Mouse (Mus musculus): ENCODE data around the gene Fam241b. TPM values are rescaled to one million over a fixed set of nuclear protein-coding genes. Genes with fewer than 3 reads are reported as not detected.

Fam241b gene
- 48.4 and 56.5 TPM in 2 replicates for polyA plus RNA-seq (2016; fragmentation: Nextera tagmentation; extraction: Ambion mirVana)

GRCm38 (mm10) chr10:62143820-62144219 is at the start of gene Fam241b:
TSS of gene Fam241b (minus strand) at chr10:62143920.
- H3K4me1 ChIP-seq: peaks cover 18% of the 10 kb centered on the region; the same call in 1 of the 2 replicates
- no peak within 1 kb of the TSS for H3K9ac ChIP-seq
- H3K4me3 ChIP-seq: no peak within 1 kb of the TSS
- WGBS: 64% methylated on average over 8 of the region's 8 CpGs
- no peaks in the 10 kb centered on the region for H3K9me3 ChIP-seq
- H3K4me2 ChIP-seq (replicated peaks): no peak within 1 kb of the TSS
- H3K27me3 ChIP-seq (replicated peaks): peaks cover 75% of the 10 kb centered on the region
- no peak within 1 kb of the TSS for H3K27ac ChIP-seq
- ATAC-seq (ENCODE audit: low FRiP score, low read depth): no peak
- no peaks in the 10 kb centered on the region for H3K36me3 ChIP-seq

DNA sequence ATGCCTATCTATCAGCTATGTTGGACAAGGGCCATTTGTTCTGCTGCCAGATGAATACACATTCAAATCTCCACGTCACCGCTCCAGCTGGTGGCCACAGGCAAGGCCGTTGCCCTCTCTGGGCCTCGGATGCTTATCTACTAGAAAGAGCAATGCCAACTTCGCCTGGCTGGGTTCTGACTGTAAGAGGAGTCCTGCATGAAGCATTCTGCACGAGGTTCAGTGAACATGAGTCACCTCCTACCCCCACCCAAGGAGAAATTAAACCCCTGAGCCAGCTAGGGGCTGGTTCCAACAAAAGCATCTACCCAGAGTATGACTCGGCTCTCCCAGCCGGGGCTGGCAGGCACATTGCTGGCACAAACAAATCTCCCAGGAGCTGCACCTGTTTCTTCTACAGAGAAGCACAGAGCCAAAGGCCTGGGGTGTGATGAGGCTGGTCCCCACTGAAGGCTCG is 49.0 kb upstream of the Fam241b start:
- H3K4me3 ChIP-seq: no peak overlapping the region
- 73% methylated on average over 9 of the region's 9 CpGs for WGBS
- H3K27ac ChIP-seq: no peak overlapping the region
- peaks cover 6% of the 10 kb centered on the region; the same call in 1 of the 2 replicates for H3K4me1 ChIP-seq
- no peaks in the 10 kb centered on the region for H3K9me3 ChIP-seq
- ATAC-seq (ENCODE audit: low FRiP score, low read depth): no peak
- no peak overlapping the region for H3K9ac ChIP-seq
- no peaks in the 10 kb centered on the region; the same call in none of the 2 replicates for H3K27me3 ChIP-seq (replicated peaks)
- H3K4me2 ChIP-seq (replicated peaks): no peak overlapping the region
- H3K36me3 ChIP-seq: no peaks in the 10 kb centered on the region

- no peaks in the 10 kb centered on the region for H3K9me3 ChIP-seq
- 90% methylated on average over 7 of the region's 7 CpGs for WGBS
- H3K4me1 ChIP-seq: peaks cover 6% of the 10 kb centered on the region; the same call in 1 of the 2 replicates
- H3K27ac ChIP-seq: no peak overlapping the region
- no peak overlapping the region for H3K4me3 ChIP-seq
- no peak overlapping the region for H3K4me2 ChIP-seq (replicated peaks)
- ATAC-seq (ENCODE audit: low FRiP score, low read depth): no peak
- H3K36me3 ChIP-seq: no peaks in the 10 kb centered on the region
- H3K9ac ChIP-seq: no peak overlapping the region
- H3K27me3 ChIP-seq (replicated peaks): peaks cover 4% of the 10 kb centered on the region
Observed at GRCm38 (mm10) chr10:62190821-62191220, 47.1 kb upstream of the Fam241b start.

- ATAC-seq (ENCODE audit: low FRiP score, low read depth): no peak
- H3K27ac ChIP-seq: no peak overlapping the region
- WGBS: 83% methylated on average over 4 of the region's 4 CpGs
Observed at GRCm38 (mm10) chr10:62189910-62190309, 46.2 kb upstream of the Fam241b start.

DNA sequence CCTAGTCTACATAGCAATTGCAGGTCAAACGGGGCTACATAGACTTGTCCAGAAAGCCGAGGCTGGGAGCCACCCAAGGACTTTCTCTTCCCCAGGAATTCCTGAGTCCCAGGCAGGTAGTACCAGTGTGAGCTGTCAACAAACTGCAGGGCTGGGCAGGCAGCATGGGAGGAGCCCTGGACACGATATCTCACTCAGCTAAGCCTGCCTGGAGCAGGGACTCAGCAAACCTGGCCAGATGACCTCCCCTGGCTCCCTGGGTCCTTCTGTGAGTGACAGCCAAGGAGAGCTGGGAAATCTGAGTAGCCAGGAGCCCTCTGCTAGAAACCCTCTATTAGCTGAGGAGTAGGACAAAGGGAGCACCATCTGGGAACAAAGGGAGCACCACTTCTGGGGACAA is 45.6 kb upstream of the Fam241b start:
- no peak for ATAC-seq (ENCODE audit: low FRiP score, low read depth)
- no peak overlapping the region for H3K27ac ChIP-seq
- H3K27me3 ChIP-seq (replicated peaks): peaks cover 4% of the 10 kb centered on the region
- no peak overlapping the region for H3K9ac ChIP-seq
- no peaks in the 10 kb centered on the region for H3K36me3 ChIP-seq
- no peaks in the 10 kb centered on the region for H3K9me3 ChIP-seq
- 69% methylated on average over 3 of the region's 3 CpGs for WGBS
- H3K4me3 ChIP-seq: no peak overlapping the region
- H3K4me2 ChIP-seq (replicated peaks): no peak overlapping the region
- no peaks in the 10 kb centered on the region for H3K4me1 ChIP-seq

More at GRCm38 (mm10) chr10:62189910-62190309, 46.2 kb upstream of the Fam241b start:
- Histone ChIP-seq H3K27me3 (replicated peaks) (peaks cover 4% of the 10 kb centered on the region), H3K4me3 (no peak overlapping the region), H3K36me3 (no peaks in the 10 kb centered on the region), H3K9ac (no peak overlapping the region), H3K4me1 (no peaks in the 10 kb centered on the region), H3K4me2 (replicated peaks) (no peak overlapping the region), H3K9me3 (no peaks in the 10 kb centered on the region)

GRCm38 (mm10) chr10:62186882-62187281 is 43.2 kb upstream of the Fam241b start:
- ATAC-seq (ENCODE audit: low FRiP score, low read depth): peak; percentile 60; the same call in 1 of the 2 replicates
- no peaks in the 10 kb centered on the region for H3K36me3 ChIP-seq
- no peaks in the 10 kb centered on the region for H3K4me1 ChIP-seq
- H3K9me3 ChIP-seq: no peaks in the 10 kb centered on the region
- H3K27ac ChIP-seq: no peak overlapping the region
- no peak overlapping the region for H3K9ac ChIP-seq
- no peak overlapping the region for H3K4me3 ChIP-seq
- peaks cover 20% of the 10 kb centered on the region for H3K27me3 ChIP-seq (replicated peaks)
- no peak overlapping the region for H3K4me2 ChIP-seq (replicated peaks)
- 21% methylated on average over 7 of the region's 7 CpGs for WGBS

GRCm38 (mm10) chr10:62183053-62183452 is 39.3 kb upstream of the Fam241b start:
- H3K4me3 ChIP-seq: no peak overlapping the region
- no peaks in the 10 kb centered on the region for H3K9me3 ChIP-seq
- no peak overlapping the region for H3K27ac ChIP-seq
- H3K27me3 ChIP-seq (replicated peaks): peaks cover 35% of the 10 kb centered on the region
- H3K4me2 ChIP-seq (replicated peaks): no peak overlapping the region
- peak; percentile 51; the same call in 1 of the 2 replicates for ATAC-seq (ENCODE audit: low FRiP score, low read depth)
- no peaks in the 10 kb centered on the region for H3K4me1 ChIP-seq
- 1% methylated on average over 10 of the region's 10 CpGs for WGBS
- no peaks in the 10 kb centered on the region for H3K36me3 ChIP-seq
- H3K9ac ChIP-seq: no peak overlapping the region

DNA sequence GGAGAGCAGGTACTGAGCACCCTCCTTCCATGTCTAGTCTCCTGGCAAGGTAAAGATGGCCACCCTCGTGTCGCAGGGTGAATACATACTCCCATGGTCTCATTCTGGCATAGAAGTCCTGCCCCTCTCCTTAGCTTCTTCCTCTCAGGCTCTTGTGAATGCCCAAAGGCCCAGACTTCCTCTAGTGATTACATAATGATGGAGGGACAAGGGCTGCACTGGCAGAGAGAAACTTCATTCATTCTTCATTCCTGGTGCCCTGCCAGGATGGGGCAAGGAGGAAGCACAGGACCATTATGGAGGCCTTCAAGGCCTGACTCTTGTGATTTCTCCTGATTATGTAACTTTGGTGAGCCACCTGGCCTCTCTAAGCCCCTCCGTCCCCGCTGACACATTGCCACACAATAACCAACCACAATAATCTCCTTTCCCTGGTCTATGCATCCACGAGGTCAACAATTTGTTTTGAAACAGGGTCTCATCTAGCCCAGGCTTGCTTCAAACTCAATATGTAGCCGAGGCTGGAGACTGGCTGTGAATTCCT is 38.8 kb upstream of the Fam241b start:
- Histone ChIP-seq H3K4me2 (replicated peaks) (no peak overlapping the region), H3K4me1 (no peaks in the 10 kb centered on the region), H3K9me3 (no peaks in the 10 kb centered on the region), H3K9ac (no peak overlapping the region), H3K36me3 (no peaks in the 10 kb centered on the region), H3K4me3 (no peak overlapping the region), H3K27ac (no peak overlapping the region), H3K27me3 (replicated peaks) (peaks cover 40% of the 10 kb centered on the region)
- 76% methylated on average over 6 of the region's 6 CpGs for WGBS
- ATAC-seq (ENCODE audit: low FRiP score, low read depth): 0 out of 2 replicates have a peak, but pooled peaks have one; percentile 33

DNA sequence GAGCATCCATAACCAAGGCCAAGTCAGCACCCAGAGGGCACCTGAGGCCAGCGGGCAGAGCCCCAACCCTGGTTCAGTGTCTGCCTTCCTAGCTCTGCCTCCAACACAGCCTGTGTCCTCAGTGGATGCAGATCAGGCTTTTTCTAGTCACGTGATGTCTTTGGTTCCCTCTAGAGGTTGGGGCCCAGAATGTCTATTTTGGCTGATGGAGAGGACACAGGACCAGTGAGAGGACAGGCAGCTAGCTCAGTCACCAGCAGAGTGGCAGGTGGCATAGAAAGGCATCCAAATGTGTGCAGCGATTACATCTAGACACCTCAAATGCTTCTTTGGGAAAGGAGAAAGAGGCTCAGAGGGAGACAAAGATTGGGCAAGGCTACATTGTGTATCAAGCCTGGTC is 38.0 kb upstream of the Fam241b start:
- Histone ChIP-seq H3K4me3 (no peak overlapping the region), H3K4me2 (replicated peaks) (no peak overlapping the region), H3K9ac (no peak overlapping the region), H3K27me3 (replicated peaks) (peaks cover 49% of the 10 kb centered on the region), H3K27ac (no peak overlapping the region), H3K9me3 (no peaks in the 10 kb centered on the region), H3K36me3 (no peaks in the 10 kb centered on the region), H3K4me1 (no peaks in the 10 kb centered on the region)
- ATAC-seq (ENCODE audit: low FRiP score, low read depth): no peak
- 50% methylated on average over 3 of the region's 3 CpGs for WGBS

DNA sequence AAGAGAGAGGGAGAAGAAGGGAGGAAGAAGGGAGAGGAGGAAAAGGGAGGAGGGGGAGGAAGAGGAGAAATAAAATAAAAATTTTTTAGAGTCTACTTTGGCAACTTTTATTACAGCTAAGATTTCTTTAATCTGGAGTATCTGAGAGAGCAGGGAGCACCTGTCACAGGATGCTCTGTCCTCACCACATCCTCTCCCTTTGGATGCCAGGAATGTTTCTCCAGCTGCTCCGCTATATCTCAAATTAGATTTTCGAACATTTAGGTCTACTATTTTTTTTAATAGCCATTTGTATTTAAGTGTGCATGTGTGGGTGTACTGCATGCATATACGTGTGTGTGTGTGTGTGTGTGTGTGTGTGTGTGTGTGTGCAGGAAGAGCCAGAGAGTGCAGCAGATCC is 36.2 kb upstream of the Fam241b start:
- Histone ChIP-seq H3K27me3 (replicated peaks) (peaks cover 61% of the 10 kb centered on the region), H3K27ac (no peak overlapping the region), H3K4me2 (replicated peaks) (no peak overlapping the region), H3K4me1 (peaks cover 3% of the 10 kb centered on the region; the same call in 1 of the 2 replicates), H3K4me3 (no peak overlapping the region), H3K9me3 (no peaks in the 10 kb centered on the region), H3K9ac (no peak overlapping the region), H3K36me3 (no peaks in the 10 kb centered on the region)
- ATAC-seq (ENCODE audit: low FRiP score, low read depth): no peak
- WGBS: 90% methylated on average over 3 of the region's 3 CpGs

GRCm38 (mm10) chr10:62174533-62175313 is 31.0 kb upstream of the Fam241b start:
- Histone ChIP-seq H3K27me3 (replicated peaks) (peaks cover 67% of the 10 kb centered on the region), H3K27ac (no peak overlapping the region), H3K9me3 (no peaks in the 10 kb centered on the region), H3K4me3 (no peak overlapping the region), H3K4me1 (peaks cover 27% of the 10 kb centered on the region), H3K9ac (no peak overlapping the region), H3K36me3 (no peaks in the 10 kb centered on the region), H3K4me2 (replicated peaks) (peak overlapping the region; percentile 24)
- 28% methylated on average over 15 of the region's 15 CpGs for WGBS
- ATAC-seq (ENCODE audit: low FRiP score, low read depth): peak; percentile 90

GRCm38 (mm10) chr10:62173941-62174448 is 30.3 kb upstream of the Fam241b start:
- Histone ChIP-seq H3K4me1 (peaks cover 27% of the 10 kb centered on the region), H3K9me3 (no peaks in the 10 kb centered on the region), H3K27ac (no peak overlapping the region), H3K27me3 (replicated peaks) (peaks cover 65% of the 10 kb centered on the region), H3K4me2 (replicated peaks) (0 out of 2 replicates have a peak overlapping the region, but pooled peaks have one; percentile 8), H3K4me3 (no peak overlapping the region), H3K9ac (no peak overlapping the region), H3K36me3 (no peaks in the 10 kb centered on the region)
- WGBS: 23% methylated on average over 9 of the region's 9 CpGs
- peak; percentile 43; the same call in 1 of the 2 replicates for ATAC-seq (ENCODE audit: low FRiP score, low read depth)

Data from neural tube, embryonic 12.5 days (tissue).